Mouse (Mus musculus): ENCODE measurements at regions not wholly inside any gene's neighbourhood (a gene's known extent, or its start where the extent isn't known, plus 50 kb on each side); places are given as distances from the start of the nearest gene placed in this dataset.

DNA sequence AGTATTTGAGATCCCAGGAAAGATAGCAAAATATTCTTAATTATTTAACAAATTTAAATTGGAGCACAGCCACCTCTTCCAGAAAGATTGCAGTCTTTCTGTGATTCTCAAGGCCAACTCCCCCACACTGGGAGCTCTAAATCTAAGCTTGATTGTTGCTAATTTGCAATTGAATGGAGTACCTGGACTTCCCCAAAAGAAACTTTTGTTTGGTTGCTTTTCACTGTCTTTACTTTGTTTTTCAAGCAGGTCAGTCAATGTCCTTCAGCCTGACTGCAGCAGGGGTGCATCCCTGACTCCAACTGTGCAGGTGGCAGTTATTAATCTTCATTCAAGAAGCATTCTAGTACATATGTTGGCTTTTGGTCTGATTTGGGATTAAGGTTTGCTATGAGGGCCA is 420.6 kb downstream of the Snca start:
- TF ChIP-seq CTCF (IDR thresholded peaks at IDR 0.05): no peak
- no peak for TF ChIP-seq EP300 (IDR thresholded peaks at IDR 0.05)

Measured in lung, postnatal 0 days (tissue).